8 mouse cellular contexts compared by ENCODE assay signal in the genomic region with DNA sequence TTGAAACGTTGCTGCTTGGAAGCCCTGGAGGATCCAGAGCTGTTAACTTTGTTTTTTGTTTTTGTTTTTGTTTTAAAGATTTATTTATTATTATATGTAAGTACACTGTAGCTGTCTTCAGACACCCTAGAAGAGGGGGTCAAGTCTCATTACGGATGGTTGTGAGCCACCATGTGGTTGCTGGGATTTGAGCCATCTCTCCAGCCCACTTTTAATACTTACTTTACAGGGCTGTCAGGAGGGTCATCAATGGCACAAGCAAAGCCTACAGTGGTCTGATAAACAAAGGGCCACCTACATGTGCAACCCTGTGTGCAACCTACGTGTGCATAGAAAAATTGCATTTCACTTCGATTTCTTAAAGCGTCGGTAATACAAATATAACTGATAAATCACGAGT. TPM values are rescaled to one million over a fixed set of nuclear protein-coding genes. Genes with fewer than 3 reads are reported as not detected.
A peak's percentile ranks its signal among the peaks of the same experiment; 100 is the strongest.
DNase-seq lines count a peak whose midpoint lies in the region; ATAC-seq and TF ChIP-seq lines count a peak whose summit lies in the region.

No protein-coding gene starts in this region.

- DNase-seq in heart, adult 8-10 months (ENCODE audit: low spot score), result no peak
- DNase-seq in liver, postnatal 0 days, result no peak
- no peak for DNase-seq in gastrocnemius, postnatal 10 days
- DNase-seq in layer of hippocampus, adult 8-10 months (ENCODE audit: low spot score in 2 of 2), result no peak
- DNase-seq in spleen, postnatal 10 days (ENCODE audit: low spot score in 2 of 2), result no peak

- peak overlapping the region; percentile 60 for H3K4me3 ChIP-seq in heart, embryonic 11.5 days (ENCODE audit: low read depth, low read length)
- H3K4me3 ChIP-seq in ES-Bruce4 (ENCODE audit: low read depth, low read length), result peak overlapping the region; percentile 96
- H3K4me3 ChIP-seq in heart, embryonic 16.5 days (ENCODE audit: low read length), result peak overlapping the region; percentile 89
- peak overlapping the region; percentile 83 for H3K4me3 ChIP-seq in liver, postnatal 0 days (ENCODE audit: low read depth, low read length)

- no peak for TF ChIP-seq EP300 in ES-Bruce4 (IDR thresholded peaks at IDR 0.05; ENCODE audit: insufficient read depth, low read depth, low read length)
- TF ChIP-seq EP300 in liver, postnatal 0 days (IDR thresholded peaks at IDR 0.05; ENCODE audit: low read depth), result no peak

- H3K9ac ChIP-seq in heart, embryonic 11.5 days (ENCODE audit: low read depth, low read length), result peak overlapping the region; percentile 68
- H3K9ac ChIP-seq in ES-Bruce4 (ENCODE audit: low read depth, poor library complexity, severe bottlenecking), result peak overlapping the region; percentile 73
- peak overlapping the region; percentile 88 for H3K9ac ChIP-seq in heart, embryonic 16.5 days (ENCODE audit: low read length)
- H3K9ac ChIP-seq in liver, postnatal 0 days (replicated peaks), result peak overlapping the region; percentile 87

- WGBS in heart, embryonic 11.5 days (ENCODE audit: insufficient replicate concordance), result 43% methylated on average over 7 of the region's 7 CpGs
- WGBS in heart, embryonic 16.5 days, result 44% methylated on average over 7 of the region's 7 CpGs
- 36% methylated on average over 7 of the region's 7 CpGs for WGBS in liver, postnatal 0 days (ENCODE audit: insufficient replicate concordance)

- no peak for TF ChIP-seq CTCF in ES-Bruce4 (IDR thresholded peaks at IDR 0.05; ENCODE audit: low read depth, low read length)
- no peak for TF ChIP-seq CTCF in liver, postnatal 0 days (IDR thresholded peaks at IDR 0.05; ENCODE audit: low read depth)

- H3K9me3 ChIP-seq in heart, embryonic 11.5 days (replicated peaks; ENCODE audit: control insufficient read depth, low read length), result no peaks in the 10 kb centered on the region
- H3K9me3 ChIP-seq in ES-Bruce4 (replicated peaks; ENCODE audit: control insufficient read depth, insufficient read depth, low read length, poor library complexity, severe bottlenecking), result no peaks in the 10 kb centered on the region
- no peaks in the 10 kb centered on the region for H3K9me3 ChIP-seq in heart, embryonic 16.5 days (replicated peaks; ENCODE audit: control insufficient read depth, low read length)
- no peaks in the 10 kb centered on the region for H3K9me3 ChIP-seq in liver, postnatal 0 days (ENCODE audit: low read length)

- no peak for TF ChIP-seq POLR2A in ES-Bruce4 (IDR thresholded peaks at IDR 0.05; ENCODE audit: insufficient read depth, low read length)

- H3K27me3 ChIP-seq in heart, embryonic 11.5 days (ENCODE audit: control insufficient read depth, insufficient read depth, low read length), result no peaks in the 10 kb centered on the region
- no peaks in the 10 kb centered on the region for H3K27me3 ChIP-seq in ES-Bruce4 (ENCODE audit: control insufficient read depth, insufficient read depth, low read length, poor library complexity, severe bottlenecking)
- no peaks in the 10 kb centered on the region for H3K27me3 ChIP-seq in heart, embryonic 16.5 days (ENCODE audit: control insufficient read depth, insufficient read depth, low read length)
- H3K27me3 ChIP-seq in liver, postnatal 0 days (ENCODE audit: insufficient read depth, low read length), result no peaks in the 10 kb centered on the region

- no peaks in the 10 kb centered on the region for H3K36me3 ChIP-seq in heart, embryonic 11.5 days (ENCODE audit: control insufficient read depth, insufficient read depth, low read length)
- no peaks in the 10 kb centered on the region for H3K36me3 ChIP-seq in ES-Bruce4 (ENCODE audit: control insufficient read depth, insufficient read depth, low read length, poor library complexity, severe bottlenecking)
- no peaks in the 10 kb centered on the region for H3K36me3 ChIP-seq in heart, embryonic 16.5 days (ENCODE audit: control insufficient read depth, insufficient read depth)
- no peaks in the 10 kb centered on the region for H3K36me3 ChIP-seq in liver, postnatal 0 days (replicated peaks; ENCODE audit: insufficient read depth, low read length)

- H3K27ac ChIP-seq in heart, embryonic 11.5 days (ENCODE audit: low read depth, low read length), result peak overlapping the region; percentile 75
- no peak overlapping the region; the same call in 1 of the 2 replicates for H3K27ac ChIP-seq in ES-Bruce4 (ENCODE audit: insufficient read depth, low read length)
- H3K27ac ChIP-seq in heart, embryonic 16.5 days (ENCODE audit: low read length), result peak overlapping the region; percentile 88
- peak overlapping the region; percentile 97 for H3K27ac ChIP-seq in liver, postnatal 0 days (ENCODE audit: low read depth)

- peak overlapping the region; percentile 77 for H3K4me2 ChIP-seq in heart, embryonic 11.5 days
- peak overlapping the region; percentile 69 for H3K4me2 ChIP-seq in heart, embryonic 16.5 days (ENCODE audit: low read depth, low read length)
- H3K4me2 ChIP-seq in liver, postnatal 0 days (ENCODE audit: low read depth, low read length), result peak overlapping the region; percentile 87

- H3K4me1 ChIP-seq in heart, embryonic 11.5 days (ENCODE audit: control insufficient read depth, insufficient read depth, low read length), result peaks cover 4% of the 10 kb centered on the region
- no peaks in the 10 kb centered on the region for H3K4me1 ChIP-seq in ES-Bruce4 (ENCODE audit: control insufficient read depth, insufficient read depth, low read length)
- H3K4me1 ChIP-seq in heart, embryonic 16.5 days (ENCODE audit: control insufficient read depth, insufficient read depth, low read length), result peaks cover 14% of the 10 kb centered on the region
- H3K4me1 ChIP-seq in liver, postnatal 0 days (ENCODE audit: insufficient read depth), result peaks cover 19% of the 10 kb centered on the region

- no peak for ATAC-seq in heart, embryonic 11.5 days (replicated peaks; ENCODE audit: insufficient number of reproducible peaks, low FRiP score, low TSS enrichment)
- 0 out of 2 replicates have a peak, but pooled peaks have one; percentile 1 for ATAC-seq in heart, embryonic 16.5 days (replicated peaks; ENCODE audit: extremely low read depth, insufficient read depth, low FRiP score)
- ATAC-seq in liver, postnatal 0 days, result no peak

RNA-seq across cellular contexts. Expression of a gene that starts 0.6 kb away (rescaled TPM):
- polyA plus RNA-seq in heart, embryonic 11.5 days (2014; fragmentation: Nextera tagmentation; extraction: Ambion mirVana), result 9.0 and 10.1 TPM in 2 replicates
- total RNA-seq in heart, adult 8-10 months (2022), result 1 to 10 TPM; 3.4 to 5.7 (median 4.7) TPM
- polyA plus RNA-seq in ES-Bruce4 (2011; ENCODE audit: insufficient read depth, insufficient read length, low read depth, missing spikeins), result 6.7 TPM in 2 replicates
- 10.9 and 12.8 TPM in 2 replicates for polyA plus RNA-seq in heart, embryonic 16.5 days (2015; fragmentation: Nextera tagmentation; extraction: Ambion mirVana)
- polyA plus RNA-seq in liver, postnatal 0 days (2015; fragmentation: Nextera tagmentation; extraction: Ambion mirVana), result 3.6 and 4.1 TPM in 2 replicates
- total RNA-seq in gastrocnemius, postnatal 10 days (2021), result 1 to 10 TPM; 4.4 to 5.3 TPM
- total RNA-seq in layer of hippocampus, adult 8-10 months (2022), result 10 to 100 TPM; 14.6 to 16.0 (median 15.5) TPM

RNA-seq across cellular contexts. Expression of a gene that starts 19.5 kb away (rescaled TPM):
- polyA plus RNA-seq in heart, embryonic 11.5 days (2014; fragmentation: Nextera tagmentation; extraction: Ambion mirVana), result 80.0 and 81.5 TPM in 2 replicates
- 10 to 100 TPM; 41.7 to 47.0 (median 44.6) TPM for total RNA-seq in heart, adult 8-10 months (2022)
- 66.7 and 70.0 TPM in 2 replicates for polyA plus RNA-seq in ES-Bruce4 (2011; ENCODE audit: insufficient read depth, insufficient read length, low read depth, missing spikeins)
- 57.6 and 60.4 TPM in 2 replicates for polyA plus RNA-seq in heart, embryonic 16.5 days (2015; fragmentation: Nextera tagmentation; extraction: Ambion mirVana)
- 21.7 and 23.6 TPM in 2 replicates for polyA plus RNA-seq in liver, postnatal 0 days (2015; fragmentation: Nextera tagmentation; extraction: Ambion mirVana)
- 10 to 100 TPM; 56.4 to 57.3 TPM for total RNA-seq in gastrocnemius, postnatal 10 days (2021)
- total RNA-seq in layer of hippocampus, adult 8-10 months (2022), result 100 to 1,000 TPM; 183 to 224 (median 205) TPM
